Mouse (Mus musculus) ES-Bruce4 (cell line): ENCODE results near the gene Nck2.

Experiments used
- CTCF ChIP-seq: IDR thresholded peaks from one replicate; pipeline ENCODE4 v1.8.1; 2011; ENCODE audit warnings: low read depth, low read length
- POLR2A ChIP-seq: IDR thresholded peaks from one replicate; pipeline ENCODE4 v1.8.1; 2011; ENCODE audit warnings: low read length; ENCODE audit not compliant: insufficient read depth

- no peak for TF ChIP-seq POLR2A
- no peak for TF ChIP-seq CTCF
Measured at GRCm38 (mm10) chr1:43507809-43508208, 63.4 kb downstream of the Nck2 start.
